Mouse (Mus musculus) olfactory bulb, adult 2 months (tissue): ENCODE results near the gene Fbxl18.

Experiments used
- CTCF ChIP-seq: fragments of 200-500 bp; IDR thresholded peaks from 2 replicates; pipeline ENCODE4 v1.5.1; 2012; ENCODE audit warnings: low read depth, mild to moderate bottlenecking, low read length, moderate library complexity; ENCODE audit not compliant: insufficient read depth
- POLR2A ChIP-seq: fragments of 200-500 bp; IDR thresholded peaks from 2 replicates; pipeline ENCODE4 v1.6.1; 2012; ENCODE audit warnings: mild to moderate bottlenecking, low read depth, low read length, moderate library complexity; ENCODE audit not compliant: insufficient read depth

GRCm38 (mm10) chr5:142856408-142856807 lies 38.8 kb downstream of the Fbxl18 start:
- TF ChIP-seq CTCF (no peak), POLR2A (no peak)
